Mouse (Mus musculus) frontal cortex, postnatal 10 days (tissue): ENCODE data around the gene Ddb1.
A peak's percentile ranks its signal among the peaks of the same experiment; 100 is the strongest.
"Not testable (repeated sequence)": the region's sequence is repeated elsewhere in the genome, so short reads cannot be mapped to it uniquely, and the experiment has no call there.

ENCODE experiments used
- DNase-seq, 2 experiments: peaks; one replicate each; pipeline ENCODE4 v3.0.0; 2022; ENCODE audit warnings: low spot score in 2 of 2, mixed read lengths in 1 of 2

The Ddb1 gene

GRCm38 (mm10) chr19:10605293-10605900, at the start of gene Ddb1, which contains the start of gene Tkfc:
Gene Ddb1, plus strand, starts transcription at chr19:10605327.
Gene Tkfc, minus strand, starts transcription at chr19:10605654.
- peak; percentile 99 for DNase-seq

GRCm38 (mm10) chr19:10555624-10556510, 49.3 kb upstream of the Ddb1 start, which contains the start of gene Tmem216:
Gene Tmem216, minus strand, starts transcription at chr19:10556238.
- DNase-seq = peak; percentile 69 to 83

- no peak for DNase-seq
Observed at GRCm38 (mm10) chr19:10557001-10557400, 48.1 kb upstream of the Ddb1 start.

GRCm38 (mm10) chr19:10557430-10557829, 47.7 kb upstream of the Ddb1 start:
- no peak for DNase-seq

- DNase-seq = not testable (repeated sequence)
Observed at GRCm38 (mm10) chr19:10557837-10558375, 47.2 kb upstream of the Ddb1 start.

- no peak for DNase-seq
Observed at GRCm38 (mm10) chr19:10560108-10560507, 45.0 kb upstream of the Ddb1 start.

- DNase-seq = no peak
Observed at GRCm38 (mm10) chr19:10561558-10562314, 43.4 kb upstream of the Ddb1 start.

- no peak for DNase-seq
Observed at GRCm38 (mm10) chr19:10562351-10562750, 42.8 kb upstream of the Ddb1 start.

GRCm38 (mm10) chr19:10564278-10564677, 40.8 kb upstream of the Ddb1 start:
- no peak for DNase-seq

- DNase-seq = no peak
Observed at GRCm38 (mm10) chr19:10565217-10565616, 39.9 kb upstream of the Ddb1 start.

- DNase-seq = no peak
Observed at GRCm38 (mm10) chr19:10569627-10570026, 35.5 kb upstream of the Ddb1 start.

- DNase-seq = peak; percentile 82 to 90
Observed at GRCm38 (mm10) chr19:10576690-10577561, 28.2 kb upstream of the Ddb1 start, which contains the start of the genes Cyb561a3 and Tmem138. Gene Cyb561a3, plus strand, starts transcription at chr19:10577172. Gene Tmem138, minus strand, starts transcription at chr19:10577362.

GRCm38 (mm10) chr19:10580102-10580501, 25.0 kb upstream of the Ddb1 start:
- no peak for DNase-seq

GRCm38 (mm10) chr19:10580761-10581160, 24.4 kb upstream of the Ddb1 start:
- no peak for DNase-seq

GRCm38 (mm10) chr19:10581984-10582383, 23.1 kb upstream of the Ddb1 start:
- no peak for DNase-seq

GRCm38 (mm10) chr19:10583550-10584146, 21.5 kb upstream of the Ddb1 start:
- no peak for DNase-seq

- DNase-seq = no peak
Observed at GRCm38 (mm10) chr19:10585112-10585511, 20.0 kb upstream of the Ddb1 start.

GRCm38 (mm10) chr19:10587231-10587630, 17.9 kb upstream of the Ddb1 start:
- DNase-seq = no peak

GRCm38 (mm10) chr19:10589127-10589857, 15.8 kb upstream of the Ddb1 start:
- no peak for DNase-seq

GRCm38 (mm10) chr19:10590301-10590700, 14.8 kb upstream of the Ddb1 start:
- DNase-seq = no peak
